Mouse (Mus musculus) testis, adult 2 months (tissue): Measurements from ENCODE around the gene Sds.

Experiments used
- CTCF ChIP-seq: fragments of 200-500 bp; IDR thresholded peaks from 2 replicates; pipeline ENCODE4 v1.5.1; 2012; ENCODE audit warnings: low read depth, mild to moderate bottlenecking, inconsistent platforms, low read length, moderate library complexity; ENCODE audit not compliant: control insufficient read depth, insufficient read depth, insufficient replicate concordance
- POLR2A ChIP-seq: fragments of 200-500 bp; IDR thresholded peaks from 2 replicates; pipeline ENCODE4 v1.6.1; 2012; ENCODE audit warnings: low read depth, mild to moderate bottlenecking, inconsistent platforms, low read length, moderate library complexity; ENCODE audit not compliant: control insufficient read depth

GRCm38 (mm10) chr5:120522649-120523048 lies 46.3 kb downstream of the Sds start:
- TF ChIP-seq CTCF = peak; percentile 65; the same call in 1 of the 2 replicates
- TF ChIP-seq POLR2A = no peak
